Mouse (Mus musculus) hematopoietic stem cell, adult 5-6 weeks (primary cell): Measurements from ENCODE around the gene 1700122O11Rik. TPM values are rescaled to one million over a fixed set of nuclear protein-coding genes. Genes with fewer than 3 reads are reported as not detected.

Source experiments
- ATAC-seq, 2 experiments: fragments of 125-278 bp in 1 of 2; replicated peaks in 1 of 2; 2 replicates each; pipeline ENCODE4 v1.8.0; 2016 to 2017; ENCODE audit warnings: inconsistent platforms in 2 of 2, mild to moderate bottlenecking in 2 of 2, moderate number of reproducible peaks in 2 of 2, low read depth in 1 of 2, moderate TSS enrichment in 1 of 2; ENCODE audit not compliant: low FRiP score in 2 of 2, poor library complexity in 2 of 2, severe bottlenecking in 2 of 2, insufficient read depth in 1 of 2, low TSS enrichment in 1 of 2
- total RNA-seq: library from RNA; stranded (forward); fragments of 172-1452, 232-1000 nt; gene quantifications from 2 replicates; pipeline ENCODE4 v1.2.3, GENCODE M21; 2017

Gene 1700122O11Rik
- total RNA-seq, 1 experiment from 2014 or later: not detected

GRCm38 (mm10) chr17:48036921-48037320 is 1.2 kb downstream of the 1700122O11Rik start:
- ATAC-seq: no peak

GRCm38 (mm10) chr17:48031521-48032430 is 6.3 kb downstream of the 1700122O11Rik start:
- ATAC-seq: peak; percentile 38 to 58; a peak in 1 of 4 replicates

- no peak for ATAC-seq
Observed at GRCm38 (mm10) chr17:48029241-48029640, 8.9 kb downstream of the 1700122O11Rik start.

- ATAC-seq: no peak
Observed at GRCm38 (mm10) chr17:48028250-48028649, 9.8 kb downstream of the 1700122O11Rik start.

GRCm38 (mm10) chr17:48027677-48028076 is 10.4 kb downstream of the 1700122O11Rik start:
- ATAC-seq: no peak

- ATAC-seq: no peak
Observed at GRCm38 (mm10) chr17:48027019-48027418, 11.1 kb downstream of the 1700122O11Rik start.

GRCm38 (mm10) chr17:48024045-48024444 is 14.0 kb downstream of the 1700122O11Rik start:
- ATAC-seq: no peak

GRCm38 (mm10) chr17:48019585-48019984 is 18.5 kb downstream of the 1700122O11Rik start:
- no peak for ATAC-seq

GRCm38 (mm10) chr17:48016566-48016965 is 21.5 kb downstream of the 1700122O11Rik start:
- ATAC-seq: no peak

- no peak for ATAC-seq
Observed at GRCm38 (mm10) chr17:48012561-48012960, 25.5 kb downstream of the 1700122O11Rik start.

GRCm38 (mm10) chr17:48011105-48011504 is 27.0 kb downstream of the 1700122O11Rik start:
- ATAC-seq: no peak

GRCm38 (mm10) chr17:48010283-48010682 is 27.8 kb downstream of the 1700122O11Rik start:
- no peak for ATAC-seq

- ATAC-seq: no peak
Observed at GRCm38 (mm10) chr17:48005816-48006215, 32.3 kb downstream of the 1700122O11Rik start.

GRCm38 (mm10) chr17:48005091-48005490 is 33.0 kb downstream of the 1700122O11Rik start:
- ATAC-seq: no peak

GRCm38 (mm10) chr17:48004619-48005018 is 33.5 kb downstream of the 1700122O11Rik start:
- no peak for ATAC-seq

- ATAC-seq: no peak
Observed at GRCm38 (mm10) chr17:48002486-48002885, 35.6 kb downstream of the 1700122O11Rik start.

GRCm38 (mm10) chr17:48001586-48002361 is 36.3 kb downstream of the 1700122O11Rik start:
- peak; percentile 83 to 90 for ATAC-seq

GRCm38 (mm10) chr17:48001157-48001556 is 36.9 kb downstream of the 1700122O11Rik start:
- no peak for ATAC-seq
